Mouse (Mus musculus) cerebellum, adult 18-20 months (tissue): ENCODE measurements around the gene Nrp2.

Experiments
- DNase-seq, 2 experiments: peaks; one replicate each; pipeline ENCODE4 v3.0.0; 2021

Gene Nrp2

GRCm38 (mm10) chr1:62703158-62704116, at the start of gene Nrp2:
Gene Nrp2 (plus strand): TSS chr1:62703285.
- DNase-seq, result peak; percentile 71

- DNase-seq, result no peak
Observed at GRCm38 (mm10) chr1:62654436-62654835, 48.6 kb upstream of the Nrp2 start.

- DNase-seq, result peak in 1 of 2 experiments; percentile 5
Observed at GRCm38 (mm10) chr1:62664960-62665645, 38.0 kb upstream of the Nrp2 start.

GRCm38 (mm10) chr1:62665771-62666730, 37.0 kb upstream of the Nrp2 start:
- no peak for DNase-seq

- no peak for DNase-seq
Observed at GRCm38 (mm10) chr1:62666780-62667179, 36.3 kb upstream of the Nrp2 start.

- no peak for DNase-seq
Observed at GRCm38 (mm10) chr1:62678611-62679344, 24.3 kb upstream of the Nrp2 start.

- DNase-seq, result no peak
Observed at GRCm38 (mm10) chr1:62679466-62679865, 23.6 kb upstream of the Nrp2 start.

GRCm38 (mm10) chr1:62682456-62683385, 20.4 kb upstream of the Nrp2 start:
- DNase-seq, result no peak

GRCm38 (mm10) chr1:62683498-62683897, 19.6 kb upstream of the Nrp2 start:
- no peak for DNase-seq

GRCm38 (mm10) chr1:62687511-62687910, 15.6 kb upstream of the Nrp2 start:
- DNase-seq, result no peak

GRCm38 (mm10) chr1:62691175-62691574, 11.9 kb upstream of the Nrp2 start:
- DNase-seq, result no peak

GRCm38 (mm10) chr1:62696312-62696982, 6.6 kb upstream of the Nrp2 start:
- no peak for DNase-seq

GRCm38 (mm10) chr1:62696983-62697341, 6.1 kb upstream of the Nrp2 start:
- no peak for DNase-seq

GRCm38 (mm10) chr1:62697353-62697752, 5.7 kb upstream of the Nrp2 start:
- DNase-seq, result no peak

- DNase-seq, result no peak
Observed at GRCm38 (mm10) chr1:62699801-62700200, 3.3 kb upstream of the Nrp2 start.

- peak; percentile 62 to 72 for DNase-seq
Observed at GRCm38 (mm10) chr1:62701065-62701921, 1.8 kb upstream of the Nrp2 start.

GRCm38 (mm10) chr1:62702743-62703142, 342 bp upstream of the Nrp2 start:
- DNase-seq, result no peak

GRCm38 (mm10) chr1:62704117-62704888, 1.2 kb downstream of the Nrp2 start:
- DNase-seq, result no peak
